Mouse (Mus musculus) bone marrow, adult 2 months (tissue): ENCODE measurements around the gene Mcl1.

Source experiments
- CTCF ChIP-seq: fragments of 200-500 bp; IDR thresholded peaks from 2 replicates; pipeline ENCODE4 v1.5.1; 2011; ENCODE audit warnings: low read length, control low read depth; ENCODE audit not compliant: control insufficient read depth, insufficient read depth
- POLR2A ChIP-seq: fragments of 200-500 bp; IDR thresholded peaks from 2 replicates; pipeline ENCODE4 v1.6.1; 2011; ENCODE audit warnings: low read depth, mild to moderate bottlenecking, control low read depth, low read length, borderline replicate concordance; ENCODE audit not compliant: control insufficient read depth

- TF ChIP-seq CTCF (no peak), POLR2A (no peak)
Measured at GRCm38 (mm10) chr3:95685701-95686100, 27.1 kb downstream of the Mcl1 start.
